Mouse (Mus musculus) kidney, adult 2 months (tissue): ENCODE measurements at regions not wholly inside any gene's neighbourhood (a gene's known extent, or its start where the extent isn't known, plus 50 kb on each side); places are given as distances from the start of the nearest gene placed in this dataset.

Source experiments
- CTCF ChIP-seq: fragments of 200-500 bp; conservative IDR thresholded peaks from 2 replicates; pipeline ENCODE4 v1.5.1; 2011; ENCODE audit warnings: low read depth, mild to moderate bottlenecking, control low read depth, low read length, moderate library complexity, mixed read lengths; ENCODE audit not compliant: insufficient read depth, insufficient read length
- POLR2A ChIP-seq: fragments of 200-500 bp; IDR thresholded peaks from one replicate; pipeline ENCODE4 v1.6.1; 2011; ENCODE audit warnings: low read depth, low read length, control low read depth

DNA sequence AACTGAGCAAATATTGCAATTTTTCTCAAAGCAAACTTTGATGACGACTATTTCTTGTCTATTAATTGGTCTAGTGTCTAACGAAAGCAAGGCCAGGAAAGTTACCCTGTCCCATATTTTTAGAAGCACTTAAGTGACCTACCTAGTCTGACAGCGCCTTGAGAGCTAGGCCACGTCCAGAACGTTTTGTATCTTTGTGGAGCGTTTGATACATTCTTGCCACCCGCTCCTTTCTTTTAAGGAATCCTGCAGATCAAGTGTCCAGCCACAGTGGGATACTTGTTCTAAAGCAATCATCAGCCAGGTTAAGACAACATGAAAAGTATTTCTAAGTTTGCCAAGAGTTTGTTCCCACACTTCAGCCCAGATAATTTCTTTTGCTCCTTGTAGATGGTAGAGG, 79.8 kb upstream of the Slc38a2 start:
- TF ChIP-seq POLR2A (no peak), CTCF (no peak)
